Mouse (Mus musculus) mouse trophoblast stem cell (cell line): Measurements from ENCODE around the gene Abtb1.

Source experiments
- in situ Hi-C, 2 experiments: fragments of 300-500 bp; cut with MseI, MboI; formaldehyde crosslinking; loops; 2 replicates in 1 of 2; 3 replicates in 1 of 2; pipeline ENCODE4 v1.15.1; 2025

The Abtb1 gene

GRCm38 (mm10) chr6:88803957-88804695 is 37.7 kb downstream of the Abtb1 start:
- in situ Hi-C loops = no loop called here

GRCm38 (mm10) chr6:88803051-88803450 is 38.7 kb downstream of the Abtb1 start:
- in situ Hi-C loops = no loop called here

DNA sequence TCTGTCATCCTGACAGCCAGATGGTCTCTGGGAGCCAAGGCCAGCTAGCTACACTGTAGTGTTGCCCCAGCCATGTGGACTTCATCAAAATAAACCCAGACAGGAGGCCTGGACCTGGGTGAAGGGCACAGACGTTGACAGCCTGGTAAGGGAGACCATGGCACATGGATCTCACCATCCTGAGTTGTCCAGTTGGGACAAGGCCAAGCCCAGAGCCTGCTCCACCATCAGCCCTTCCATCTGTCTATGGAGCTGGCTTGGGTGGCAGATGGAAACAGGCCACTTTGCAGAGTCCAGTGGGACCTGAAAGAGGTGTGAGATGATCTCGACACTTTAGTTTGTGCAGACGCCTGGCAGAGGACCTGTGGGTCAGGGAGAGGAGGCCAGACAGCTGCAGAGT is 41.0 kb downstream of the Abtb1 start:
- in situ Hi-C loops = no loop called here

DNA sequence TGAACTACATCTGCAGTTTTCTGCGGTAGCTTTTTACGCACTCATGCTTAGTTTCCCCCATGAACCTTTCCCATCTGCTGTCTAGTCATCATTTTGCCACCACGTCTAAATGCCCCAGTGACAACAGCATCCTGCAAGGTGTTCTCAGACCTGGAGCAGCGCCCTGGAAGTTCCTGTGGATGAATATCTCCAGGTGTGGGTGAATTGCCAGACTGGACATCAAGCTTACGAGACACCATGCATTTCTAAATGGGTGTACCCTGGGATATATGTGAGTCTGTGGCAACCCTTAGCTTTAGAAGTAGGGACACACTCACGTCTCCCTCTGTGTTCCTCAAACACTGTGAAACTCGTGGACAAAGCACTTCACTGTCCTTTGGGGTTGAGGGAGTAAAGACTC is 41.6 kb downstream of the Abtb1 start:
- in situ Hi-C loops = no loop called here

DNA sequence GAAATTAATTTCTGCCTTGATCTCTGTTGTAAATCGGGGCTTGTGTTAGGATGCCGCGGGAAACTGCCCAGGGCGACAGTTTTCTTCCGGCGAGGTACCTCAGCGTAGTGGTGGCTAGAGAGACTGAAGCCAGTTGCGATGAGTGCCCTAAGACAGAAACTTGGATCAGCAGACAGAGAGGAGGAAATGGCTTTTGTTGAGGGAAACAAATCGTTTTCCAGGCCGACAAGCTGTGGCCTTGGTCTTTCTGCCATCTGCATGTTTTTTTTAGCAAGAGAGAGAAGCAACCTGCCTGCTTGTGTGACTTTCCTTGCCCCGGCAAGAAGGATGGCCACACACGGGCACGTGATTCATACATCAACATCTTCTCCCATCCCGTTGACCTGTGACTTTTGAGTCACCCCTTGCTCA is 47.2 kb downstream of the Abtb1 start:
- in situ Hi-C loops = no loop called here

GRCm38 (mm10) chr6:88793872-88794271 is 47.9 kb downstream of the Abtb1 start:
- in situ Hi-C loops = no loop called here

DNA sequence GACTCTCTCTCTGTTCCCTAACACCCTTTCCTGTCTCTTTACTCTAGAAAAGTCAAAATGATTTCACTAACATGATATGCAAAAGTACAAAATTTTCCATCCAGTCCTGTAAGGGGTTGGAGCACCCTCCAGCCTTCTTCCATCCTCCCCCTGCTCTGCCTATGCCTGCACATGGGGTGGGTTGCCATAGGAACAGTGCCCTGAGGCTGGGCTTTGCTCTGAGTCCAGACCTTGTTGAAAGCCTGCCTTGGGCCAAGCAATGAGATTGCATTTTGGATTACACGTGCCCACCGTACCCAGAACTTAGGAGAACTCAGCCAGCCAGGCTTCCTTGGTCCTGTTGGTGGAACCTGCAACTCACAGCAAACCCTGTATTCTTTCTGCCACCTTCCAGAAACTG is 48.5 kb downstream of the Abtb1 start:
- in situ Hi-C loops = no loop called here

GRCm38 (mm10) chr6:88792147-88792691 is 49.6 kb downstream of the Abtb1 start:
- in situ Hi-C loops = no loop called here

GRCm38 (mm10) chr6:88791299-88791698 is 50.5 kb downstream of the Abtb1 start:
- in situ Hi-C loops = no loop called here

- in situ Hi-C loops = no loop called here
Measured at GRCm38 (mm10) chr6:88788219-88788618, 53.6 kb downstream of the Abtb1 start.

DNA sequence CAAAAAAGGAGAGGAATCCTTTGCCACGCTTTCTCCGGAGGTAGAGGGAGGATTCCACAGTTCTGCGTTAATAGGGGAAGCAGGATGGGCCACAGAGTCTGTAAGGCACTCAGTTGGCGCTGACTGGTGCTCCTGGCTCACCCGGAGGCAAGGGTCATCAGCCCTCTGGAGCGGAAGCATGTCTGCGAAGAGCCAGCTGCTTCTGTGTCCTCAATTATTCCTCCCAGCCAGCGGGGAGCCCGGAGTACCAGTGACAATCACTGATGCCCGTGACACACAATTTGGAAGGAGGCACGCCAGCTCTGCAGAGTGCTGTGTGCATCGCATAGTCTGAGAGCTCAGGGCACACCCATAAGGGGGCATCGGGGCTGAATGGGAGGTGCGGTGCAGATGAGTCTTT is 54.3 kb downstream of the Abtb1 start:
- in situ Hi-C loops = no loop called here

GRCm38 (mm10) chr6:88786732-88787445 is 54.9 kb downstream of the Abtb1 start:
- in situ Hi-C loops = no loop called here
